Mouse (Mus musculus) G1E-ER4 (cell line): ENCODE results near the gene Cbarp. TPM values are rescaled to one million over a fixed set of nuclear protein-coding genes. Genes with fewer than 3 reads are reported as not detected.

Experiments
- GATA1 ChIP-seq: IDR thresholded peaks from one replicate; pipeline ENCODE4 v1.8.0; 2012; ENCODE audit warnings: low read length, inconsistent platforms
- polyA plus RNA-seq: library from polyadenylated mRNA; stranded (reverse); fragments of >175 nt; gene quantifications from 2 replicates; pipeline ENCODE4 v1.2.3, GENCODE M21; 2012

Gene Cbarp
- polyA plus RNA-seq, 1 experiment: 59.0 TPM

DNA sequence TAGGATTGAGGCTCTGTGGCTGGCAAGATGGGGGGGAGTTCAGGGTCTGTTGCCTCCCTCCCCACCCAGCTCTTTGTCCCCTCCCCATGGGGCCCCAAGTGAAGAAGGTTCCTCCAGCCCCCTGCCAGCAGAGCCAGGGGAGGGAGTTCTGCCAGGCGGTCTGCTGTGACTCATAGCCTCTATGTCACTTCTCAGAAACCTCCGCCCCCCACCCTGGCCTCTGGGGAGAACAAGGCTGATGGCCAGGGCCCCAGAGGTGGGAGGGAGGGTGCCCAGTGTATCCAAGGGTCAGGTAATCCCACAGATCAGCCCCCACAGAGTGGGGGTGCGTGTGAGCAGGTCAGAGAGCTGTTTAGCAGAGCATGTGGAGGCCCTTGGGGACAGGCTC lies 12.2 kb upstream of the Cbarp start:
- no peak for TF ChIP-seq GATA1

- TF ChIP-seq GATA1: no peak
Observed at GRCm38 (mm10) chr10:80152071-80152872, 11.6 kb upstream of the Cbarp start.

DNA sequence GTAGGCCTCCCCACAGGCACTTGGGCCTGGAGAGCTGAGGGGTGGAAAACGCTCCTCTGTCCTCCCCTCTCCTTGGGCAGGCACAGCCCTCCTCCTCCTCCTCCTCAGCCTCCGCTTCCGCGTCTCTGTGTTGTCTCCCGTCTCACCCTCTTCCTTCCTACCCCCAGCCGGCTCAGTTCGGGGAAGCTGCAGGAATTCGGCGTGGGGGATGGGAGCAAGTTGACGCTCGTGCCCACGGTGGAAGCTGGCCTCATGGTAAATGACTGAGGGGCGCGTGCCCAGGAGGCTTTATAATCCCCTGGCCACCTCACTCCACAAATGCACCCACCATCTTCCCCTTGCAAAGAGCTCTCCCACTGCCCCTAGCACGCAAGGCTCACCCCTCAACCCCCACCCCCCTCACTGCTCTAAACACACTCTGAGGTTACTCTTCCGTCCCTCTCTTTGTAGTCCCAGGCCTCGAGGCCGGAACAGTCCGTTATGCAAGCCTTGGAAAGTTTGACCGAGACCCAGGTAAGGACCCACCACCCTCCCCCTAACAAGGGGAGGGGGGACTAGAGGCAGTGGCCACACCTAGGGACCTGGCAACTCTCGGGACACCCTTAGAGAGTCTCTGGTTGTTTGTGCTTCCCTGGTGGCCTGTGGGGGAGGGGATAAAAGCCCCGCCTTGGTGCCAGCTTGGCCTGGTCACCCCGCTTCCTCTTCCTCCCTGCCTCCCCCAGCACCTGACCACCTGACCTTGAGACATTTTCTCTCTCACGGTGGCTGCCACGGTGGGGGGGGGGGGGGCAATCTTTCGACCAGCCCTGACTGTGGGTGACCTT lies 10.8 kb upstream of the Cbarp start:
- no peak for TF ChIP-seq GATA1

DNA sequence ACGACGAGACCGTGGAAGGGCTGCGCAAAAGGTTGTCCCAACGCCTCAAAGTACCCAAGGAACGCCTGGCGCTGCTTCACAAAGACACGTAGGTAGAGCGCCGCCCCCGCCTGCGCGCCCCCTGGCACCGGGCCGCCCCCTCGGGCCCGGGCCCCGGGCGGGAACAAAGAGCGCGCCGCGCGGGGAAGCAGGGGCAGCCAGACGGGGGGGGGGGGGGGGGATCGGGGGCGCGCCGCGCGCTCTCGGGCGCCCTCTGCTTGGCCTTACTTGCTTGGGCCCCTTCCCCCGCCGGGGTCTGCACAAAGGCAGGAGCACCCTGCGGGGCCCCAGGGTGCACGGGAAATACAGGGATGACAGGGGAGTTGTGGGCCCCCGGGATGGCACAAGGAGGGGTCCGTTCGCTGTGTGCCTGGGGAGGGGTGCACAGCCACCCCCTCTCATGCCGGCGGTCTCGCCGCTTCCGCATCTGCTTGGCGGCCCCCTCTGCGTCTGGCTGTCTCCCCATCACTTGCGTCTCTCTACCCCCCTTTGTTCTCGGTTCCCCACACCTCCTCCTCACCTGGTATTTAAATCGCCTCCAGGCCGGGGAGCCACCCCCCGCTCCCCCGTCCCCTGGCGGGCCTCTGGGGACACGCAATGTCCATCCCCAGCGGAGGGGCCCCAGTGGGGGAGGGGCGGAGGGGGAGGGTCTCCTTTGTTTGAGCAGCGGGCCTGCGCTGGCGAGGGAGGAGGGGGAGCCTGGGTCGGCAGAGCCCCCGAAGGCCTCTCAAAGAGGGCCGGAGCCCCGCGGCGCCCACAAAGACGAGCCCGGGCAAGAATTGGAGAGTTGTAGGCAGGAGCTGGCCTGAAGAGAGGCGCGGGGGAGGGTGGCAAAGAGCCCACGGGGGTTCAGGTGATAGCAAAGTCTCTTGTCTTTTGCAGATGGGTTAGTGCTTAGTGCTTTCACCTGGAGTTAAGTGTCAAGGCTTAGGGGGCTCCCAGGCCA lies 9.9 kb upstream of the Cbarp start:
- TF ChIP-seq GATA1: no peak

GRCm38 (mm10) chr10:80149291-80150225 lies 8.9 kb upstream of the Cbarp start:
- no peak for TF ChIP-seq GATA1

DNA sequence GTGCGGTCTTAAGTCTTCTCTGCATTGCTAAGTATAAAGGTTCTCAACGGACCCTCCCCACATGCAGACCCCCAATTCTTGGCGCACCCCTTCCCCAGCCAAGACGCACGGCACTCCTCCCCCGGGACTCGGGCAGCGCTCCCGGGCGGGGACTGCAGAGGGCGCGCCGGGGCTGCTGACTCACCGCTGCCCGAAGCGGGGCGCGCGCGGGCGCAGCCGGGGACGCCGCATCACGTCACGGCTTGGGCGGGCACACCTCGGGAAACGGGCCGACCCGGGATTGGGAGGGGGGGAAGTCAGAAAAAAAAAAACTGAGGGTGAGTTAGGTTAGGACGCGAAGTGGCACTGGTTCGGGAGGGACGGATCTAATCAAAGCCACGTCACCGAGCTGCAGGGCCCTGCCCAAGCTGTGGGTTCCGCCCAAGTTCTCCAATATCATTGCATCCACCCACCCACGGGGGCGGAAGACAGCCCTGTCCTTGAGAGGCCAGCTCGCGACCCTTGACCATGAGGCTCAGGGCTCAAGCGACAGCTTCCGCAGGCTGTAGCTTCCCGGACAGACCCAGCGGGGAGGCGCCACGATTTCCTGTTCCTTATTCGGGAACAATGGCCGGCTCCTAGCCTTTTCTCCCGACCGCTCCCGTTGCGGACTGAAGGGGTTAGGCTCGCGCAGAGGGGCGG lies 8.1 kb upstream of the Cbarp start:
- no peak for TF ChIP-seq GATA1

DNA sequence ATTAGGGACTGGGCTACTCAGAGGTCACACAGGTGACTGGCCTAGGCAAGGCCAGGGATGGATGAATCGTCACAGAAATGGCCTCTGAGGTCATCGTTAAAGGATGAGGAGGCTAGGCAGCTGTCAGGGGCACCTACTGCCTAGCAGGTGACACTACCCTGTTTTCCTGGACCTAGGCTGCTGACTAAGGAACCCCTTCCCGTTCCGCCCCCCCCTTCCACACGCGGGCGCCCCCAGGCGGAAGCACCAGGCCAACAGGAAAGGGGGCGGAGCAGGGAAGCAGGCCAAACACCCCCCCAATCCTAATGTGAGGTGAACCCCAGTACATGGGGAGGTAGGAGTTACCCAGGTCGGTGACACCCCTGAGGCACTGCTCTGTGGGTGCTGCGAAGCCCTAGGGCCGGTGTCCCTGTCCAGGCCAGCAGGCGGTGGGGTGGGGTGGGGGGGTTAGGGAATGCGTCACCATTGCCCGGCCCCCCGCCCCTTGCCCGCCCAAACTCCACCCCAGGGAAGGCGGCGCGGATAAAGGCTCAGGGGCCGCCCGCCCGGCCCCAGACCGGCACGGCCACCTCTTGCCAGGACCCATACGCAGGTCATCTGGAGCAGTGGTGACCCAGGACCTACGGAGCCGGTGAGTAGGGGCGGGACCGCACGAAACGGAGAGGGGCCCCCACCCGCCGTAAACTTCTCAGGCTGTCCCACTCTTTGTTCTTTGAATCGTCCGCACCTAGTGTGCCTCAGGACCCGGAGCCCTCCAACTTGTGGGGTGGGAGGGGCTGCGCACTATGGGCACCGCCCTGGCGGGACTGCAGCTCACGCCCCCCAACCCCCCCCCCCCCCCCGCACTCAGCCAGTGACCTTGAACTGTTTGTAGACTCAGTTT lies 7.3 kb upstream of the Cbarp start, which contains the start of gene Midn:
Gene Midn (plus strand): TSS at position 554 of the 883 bp plus-strand sequence.
- TF ChIP-seq GATA1: no peak

GRCm38 (mm10) chr10:80147146-80147718 lies 6.6 kb upstream of the Cbarp start:
- TF ChIP-seq GATA1: no peak

DNA sequence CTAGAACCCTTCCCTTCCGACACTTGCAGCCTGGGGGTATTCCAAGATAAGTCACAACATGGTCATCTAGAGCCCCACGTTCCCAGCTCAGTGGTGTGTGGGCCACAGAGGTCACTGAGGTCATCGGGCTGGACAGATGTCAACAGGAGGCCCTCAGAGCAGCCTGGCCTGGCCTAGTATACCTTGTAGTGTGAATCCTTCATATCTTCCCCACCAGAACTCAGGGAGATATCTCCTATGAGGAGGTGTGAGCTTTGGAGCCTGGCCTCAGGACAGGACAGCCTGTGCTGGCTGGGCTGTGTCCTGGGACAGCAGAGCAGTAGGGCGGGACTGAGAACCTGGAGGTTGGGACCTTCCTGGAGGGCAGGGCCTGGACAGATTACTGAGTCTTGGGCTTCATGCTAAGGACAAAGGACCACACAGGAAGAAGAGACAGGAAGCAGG lies 6.0 kb upstream of the Cbarp start:
- TF ChIP-seq GATA1: no peak

GRCm38 (mm10) chr10:80145896-80146295 lies 5.3 kb upstream of the Cbarp start:
- no peak for TF ChIP-seq GATA1

DNA sequence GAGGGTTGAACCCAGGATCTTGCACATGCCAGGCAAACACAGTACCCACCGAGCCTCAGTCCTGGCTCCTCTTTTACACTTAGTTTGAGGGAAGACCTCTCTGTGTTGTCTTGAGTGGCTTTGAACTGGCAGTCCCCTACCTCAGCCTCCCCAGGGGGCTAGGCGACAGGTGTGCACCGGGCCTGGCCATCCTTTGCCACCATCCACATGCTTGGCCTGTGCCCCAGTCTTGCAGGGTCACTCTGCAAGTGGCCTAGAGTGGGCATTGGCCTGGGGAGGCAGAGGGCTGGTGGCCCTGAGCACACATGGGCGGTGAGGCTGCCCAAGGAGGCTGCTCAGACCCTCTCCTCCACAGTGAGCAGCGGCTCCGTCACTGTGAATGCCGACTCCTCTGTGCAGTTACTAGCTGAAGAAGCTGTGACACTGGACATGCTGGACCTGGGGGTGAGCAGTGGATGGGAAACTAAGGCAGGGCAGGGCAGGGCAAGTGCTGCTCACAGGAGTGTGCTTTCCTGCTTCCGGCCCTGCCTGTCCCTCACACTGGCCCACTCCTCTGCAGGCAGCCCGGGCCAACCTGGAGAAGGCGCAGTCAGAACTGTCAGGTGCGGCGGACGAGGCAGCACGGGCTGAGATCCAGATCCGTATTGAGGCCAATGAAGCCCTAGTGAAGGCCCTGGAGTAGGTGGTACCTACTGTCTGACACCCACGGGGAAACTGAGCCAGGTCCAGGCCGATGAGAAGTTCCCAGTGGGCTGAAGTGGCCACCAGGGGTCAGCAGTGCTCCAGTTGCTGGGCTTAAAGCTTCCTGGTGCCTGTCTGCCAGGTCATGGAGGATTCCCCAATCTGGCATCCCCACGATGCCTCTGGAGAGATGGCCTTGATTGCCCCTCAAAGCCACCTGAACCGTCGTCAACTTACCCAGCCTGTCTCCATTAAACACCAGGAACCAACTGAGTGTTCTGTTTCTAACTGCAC lies 4.5 kb upstream of the Cbarp start:
- no peak for TF ChIP-seq GATA1
